26 mouse cellular contexts compared by ENCODE assay signal in the genomic region with DNA sequence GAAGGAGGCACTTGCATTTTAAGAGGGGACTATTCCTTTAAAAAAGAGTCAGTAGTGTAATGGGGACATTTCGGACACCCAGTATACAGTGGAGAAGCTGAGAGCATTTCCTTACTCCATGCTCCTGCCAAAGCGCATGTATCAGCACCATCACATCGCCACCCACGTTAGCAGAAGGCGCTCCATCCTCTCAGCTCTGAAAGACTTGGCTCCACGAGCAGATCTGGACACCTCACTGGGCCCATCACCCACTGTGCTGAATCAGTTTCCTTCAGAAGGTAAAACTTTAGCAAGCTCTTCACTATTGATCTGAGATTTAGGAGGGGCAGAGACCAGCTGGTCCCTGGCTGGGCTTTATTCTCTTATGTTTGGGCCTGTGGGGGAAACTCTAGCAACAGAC.
DNase-seq lines count a peak whose midpoint lies in the region; TF ChIP-seq lines count a peak whose summit lies in the region.
"Had no signal": no experiment of that assay in that cellular context is flagged by ENCODE, and none has a peak within 500 bp of the region (broad histone marks: within the 10 kb centered on the region; RNA-seq: fewer than 3 reads in every experiment).

No protein-coding gene starts in this region.

- peak; percentile 84 for DNase-seq in brain, adult 2 months (ENCODE audit: low read depth, low spot score)
- peak; percentile 49 to 74 for DNase-seq in frontal cortex, postnatal 36 days (ENCODE audit: low spot score in 2 of 2)
- peak; percentile 71 to 77 for DNase-seq in left cerebral cortex, adult 18-20 months (ENCODE audit: low spot score in 2 of 2)
- DNase-seq in right cerebral cortex, adult 2 months (ENCODE audit: low spot score in 2 of 2), result peak; percentile 65 to 70
- no peak for DNase-seq in gastrocnemius, adult 2 months
- DNase-seq in cerebellum, adult 9-10 months, result no peak
- DNase-seq in kidney, adult 9 months, result no peak
- no peak for DNase-seq in spleen, postnatal 10 days (ENCODE audit: low spot score in 2 of 2)
- DNase-seq: adrenal gland, postnatal 25 days; B cell, adult 2 months; cerebellum, adult 11-12 months; cerebellum, postnatal 25 days; embryo, embryonic 11 days; gastrocnemius, postnatal 25 days; kidney, adult 2 months; kidney, postnatal 36 days; lung, adult 2 months; lung, postnatal 4 days; thymus, postnatal 14 days had no signal

- no peak overlapping the region for H3K27ac ChIP-seq in gastrocnemius, adult 2 months
- H3K27ac ChIP-seq: embryonic facial prominence, embryonic 15.5 days; forebrain, embryonic 10.5 days; heart, embryonic 15.5 days; hindbrain, embryonic 10.5 days; liver, embryonic 12.5 days; neural tube, embryonic 15.5 days; stomach, postnatal 0 days had no signal

- intact Hi-C loops in gastrocnemius, adult 2 months (cut with DNase I), result no loop called here

- H3K4me3 ChIP-seq in gastrocnemius, adult 2 months, result no peak overlapping the region
- H3K4me3 ChIP-seq: embryonic facial prominence, embryonic 15.5 days; forebrain, embryonic 10.5 days; heart, embryonic 15.5 days; hindbrain, embryonic 10.5 days; liver, embryonic 12.5 days; neural tube, embryonic 15.5 days had no signal

- TF ChIP-seq CTCF in gastrocnemius, adult 2 months (IDR thresholded peaks at IDR 0.05), result no peak

Comparison
In these comparisons a context has a peak if more than half of its experiments do, and no peak if none do; other contexts are left out.
1. DNase-seq: peak in brain, adult 2 months (single experiment), frontal cortex, postnatal 36 days (2 of 2), left cerebral cortex, adult 18-20 months (2 of 2) and right cerebral cortex, adult 2 months (2 of 2); none in gastrocnemius, adult 2 months (single experiment), cerebellum, adult 9-10 months (single experiment), kidney, adult 9 months (single experiment) and spleen, postnatal 10 days (0 of 2).